Mouse (Mus musculus): Measurements from ENCODE around the gene Angel2.

Gene Angel2

DNA sequence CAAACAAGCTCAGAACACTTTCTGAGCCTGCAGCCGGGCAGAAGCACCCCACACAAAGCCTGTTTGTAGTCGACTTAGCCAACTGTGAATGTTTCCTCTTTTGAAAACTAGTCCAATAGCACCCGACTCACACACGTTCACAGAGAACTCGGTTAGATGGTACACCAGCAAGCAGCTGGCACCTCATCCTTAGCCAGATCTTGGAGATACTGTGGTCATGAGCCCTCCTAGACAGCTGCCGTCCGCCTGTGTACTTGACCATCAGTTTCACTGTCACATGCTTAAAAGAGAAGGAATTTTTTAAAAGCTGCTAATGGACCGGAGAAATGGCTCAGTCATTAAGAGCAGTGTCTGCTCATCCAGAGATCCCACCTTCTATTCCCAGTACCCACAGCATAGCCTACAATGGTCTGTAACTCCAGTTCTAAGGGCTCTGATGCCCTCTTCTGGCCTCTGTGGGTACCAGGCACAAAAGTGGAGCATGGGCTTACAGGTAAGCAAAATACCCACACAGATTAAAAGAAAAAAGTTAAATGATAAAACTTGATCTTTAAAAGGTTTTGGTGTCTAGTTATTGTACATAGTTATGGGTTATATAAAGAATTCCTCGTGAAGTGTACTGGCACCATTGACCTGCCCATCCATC is 64.6 kb downstream of the Angel2 start:
- DNase-seq: no peak

DNA sequence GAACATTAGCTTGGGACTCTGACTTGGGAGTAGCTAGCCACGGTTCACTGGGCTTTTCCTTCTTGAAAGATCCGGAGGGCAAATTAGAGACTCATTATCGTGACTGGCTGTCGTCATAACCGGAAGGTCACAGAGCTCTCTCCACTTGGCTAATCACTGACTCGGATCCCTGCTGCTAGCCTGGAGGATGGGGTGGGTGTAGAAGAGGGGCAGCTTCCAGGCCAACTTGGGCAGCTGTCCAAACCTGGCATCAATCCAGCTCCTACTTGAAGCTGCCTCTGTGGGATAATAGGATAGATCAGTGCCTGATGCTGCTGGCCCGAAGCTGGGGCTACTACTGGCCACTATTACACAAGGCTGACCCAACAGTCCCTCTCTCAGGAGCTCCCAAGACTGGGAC is 70.6 kb downstream of the Angel2 start:
- DNase-seq: peak; percentile 70

GRCm38 (mm10) chr1:190996346-190996877 is 71.5 kb downstream of the Angel2 start:
- no peak for DNase-seq
